Mouse (Mus musculus) midbrain, postnatal 0 days (tissue): ENCODE data around the gene Cdc26. TPM values are rescaled to one million over a fixed set of nuclear protein-coding genes. Genes with fewer than 3 reads are reported as not detected.

ENCODE experiments used
- ATAC-seq: fragments of 200-750 bp; cut with Nextera tagmentation; 2 replicates; pipeline ENCODE4 v1.8.0; 2017; ENCODE audit warnings: moderate number of reproducible peaks, mild to moderate bottlenecking, moderate TSS enrichment, moderate library complexity; ENCODE audit not compliant: low FRiP score
- DNase-seq: peaks from one replicate; pipeline ENCODE4 v3.0.0-alpha.2; 2015; ENCODE audit warnings: low spot score
- H3K27ac ChIP-seq: fragments of 300-500 bp; sonication (generic); 2 replicates; pipeline ENCODE4 v1.5.1; 2014; ENCODE audit warnings: low read depth, mild to moderate bottlenecking, low read length, mixed read lengths
- H3K27me3 ChIP-seq: fragments of 300-500 bp; sonication (generic); 2 replicates; pipeline ENCODE4 v1.6.1; 2014; ENCODE audit warnings: low read length, control low read depth, mixed read lengths; ENCODE audit not compliant: insufficient read depth
- H3K36me3 ChIP-seq: fragments of 300-500 bp; sonication (generic); 2 replicates; pipeline ENCODE4 v1.6.1; 2014; ENCODE audit warnings: low read length, control low read depth, mixed read lengths; ENCODE audit not compliant: insufficient read depth
- H3K4me1 ChIP-seq: fragments of 300-500 bp; sonication (generic); 2 replicates; pipeline ENCODE4 v1.6.1; 2014; ENCODE audit warnings: mild to moderate bottlenecking, control low read depth, antibody characterized with exemption, low read length, mixed read lengths; ENCODE audit not compliant: insufficient read depth
- H3K4me2 ChIP-seq: fragments of 300-500 bp; sonication (generic); 2 replicates; pipeline ENCODE4 v1.6.1; 2014; ENCODE audit warnings: low read depth, mild to moderate bottlenecking, low read length, mixed read lengths; ENCODE audit not compliant: poor library complexity, severe bottlenecking
- H3K4me3 ChIP-seq: fragments of 300-500 bp; sonication (generic); 2 replicates; pipeline ENCODE4 v1.5.1; 2014; ENCODE audit warnings: low read depth, mild to moderate bottlenecking, low read length, moderate library complexity
- H3K9ac ChIP-seq: fragments of 300-500 bp; sonication (generic); replicated peaks from 2 replicates; pipeline ENCODE4 v1.6.1; 2014; ENCODE audit warnings: mild to moderate bottlenecking, low read length, moderate library complexity, mixed read lengths; ENCODE audit not compliant: poor library complexity, severe bottlenecking
- H3K9me3 ChIP-seq: fragments of 300-500 bp; sonication (generic); 2 replicates; pipeline ENCODE4 v1.6.1; 2016; ENCODE audit warnings: low read length, control low read depth
- CTCF ChIP-seq: IDR thresholded peaks from 2 replicates; pipeline ENCODE4 v1.5.1; 2016; ENCODE audit warnings: antibody characterized with exemption, mild to moderate bottlenecking
- WGBS: fragments of 180-500 bp; shearing (Covaris S2); extraction: QIAGEN DNeasy Blood & Tissue Kit; methylation state at CpG from one replicate; pipeline ENCODE4 v1.1.7; 2014; 5-methylcytosine and 5-hydroxymethylcytosine counted together
- polyA plus RNA-seq: library from polyadenylated mRNA; unstranded; fragments of >200 nt; fragmentation: Nextera tagmentation; extraction: Ambion mirVana; gene quantifications from 2 replicates; pipeline ENCODE4 v1.2.1, GENCODE M21; 2015
- total RNA-seq: library from RNA; depleted of rRNA; stranded (reverse); fragments of >200 nt; gene quantifications from 2 replicates; pipeline ENCODE4 v1.2.3, GENCODE M21; 2014

Cdc26 gene
- total and polyA plus RNA-seq, 2 experiments from 2014 or later: 41.2 to 73.4 TPM

DNA sequence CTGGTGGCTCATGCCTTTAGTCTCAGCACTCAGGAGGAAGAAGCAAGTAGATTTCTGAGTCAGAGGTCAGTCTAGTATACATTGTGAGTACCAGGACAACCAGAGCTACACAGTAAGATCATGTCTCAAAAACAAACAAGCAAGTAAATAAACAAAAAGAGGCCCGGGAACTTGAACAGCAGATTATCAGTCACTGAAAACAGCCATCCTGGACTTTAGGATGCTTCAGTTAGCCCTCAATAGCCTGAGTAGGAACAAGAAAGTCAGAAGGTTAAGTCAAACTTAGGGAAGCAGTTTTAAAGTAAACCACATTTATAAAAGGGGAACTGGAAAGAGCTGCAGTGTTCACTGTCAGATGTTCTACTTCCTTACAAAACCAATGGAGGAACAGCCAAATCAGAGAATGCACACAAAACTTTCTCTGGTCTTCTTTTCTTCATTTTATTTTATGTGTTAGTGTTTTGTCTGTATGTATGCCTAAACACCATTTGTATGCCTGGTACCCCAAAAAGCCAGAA, 50.8 kb downstream of the Cdc26 start:
- Histone ChIP-seq H3K4me2 (no peak overlapping the region), H3K36me3 (no peaks in the 10 kb centered on the region; the same call in 1 of the 2 replicates), H3K4me1 (peaks cover 7% of the 10 kb centered on the region; the same call in 1 of the 2 replicates), H3K27me3 (no peaks in the 10 kb centered on the region), H3K9me3 (no peaks in the 10 kb centered on the region), H3K9ac (no peak overlapping the region), H3K27ac (no peak overlapping the region), H3K4me3 (no peak overlapping the region)
- DNase-seq: no peak
- WGBS: 82% methylated on average over 1 of the region's 1 CpGs
- TF ChIP-seq CTCF: no peak
- ATAC-seq: no peak

DNA sequence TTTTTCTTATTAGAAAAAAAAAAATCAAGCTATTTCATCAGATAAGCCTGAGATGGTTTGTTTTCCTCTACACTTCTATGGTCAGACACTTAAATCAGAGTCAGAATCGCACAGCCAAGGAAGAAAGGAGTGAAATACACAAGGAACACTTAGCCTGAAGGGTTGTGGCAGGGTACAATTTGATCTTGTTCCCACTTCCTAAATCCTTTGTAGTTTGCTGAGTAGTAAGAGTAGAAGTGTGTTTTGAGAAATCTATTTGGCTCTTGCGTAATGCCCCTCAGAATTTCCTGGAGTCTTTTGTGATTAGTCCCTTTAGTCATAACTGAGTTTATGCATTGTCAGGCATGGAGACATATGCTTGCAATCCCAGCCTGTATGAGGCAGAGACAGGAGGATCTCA, 59.1 kb downstream of the Cdc26 start:
- H3K4me1 ChIP-seq: no peaks in the 10 kb centered on the region
- no peak for ATAC-seq
- H3K9ac ChIP-seq: no peak overlapping the region
- no peak overlapping the region for H3K4me3 ChIP-seq
- no peak for TF ChIP-seq CTCF
- H3K4me2 ChIP-seq: no peak overlapping the region
- H3K9me3 ChIP-seq: no peaks in the 10 kb centered on the region
- DNase-seq: no peak
- peaks cover 13% of the 10 kb centered on the region; the same call in 1 of the 2 replicates for H3K36me3 ChIP-seq
- 92% methylated on average over 2 of the region's 2 CpGs for WGBS
- H3K27ac ChIP-seq: no peak overlapping the region
- no peaks in the 10 kb centered on the region for H3K27me3 ChIP-seq

- 88% methylated on average over 2 of the region's 2 CpGs for WGBS
- no peaks in the 10 kb centered on the region for H3K4me1 ChIP-seq
- H3K9me3 ChIP-seq: no peaks in the 10 kb centered on the region
- no peak overlapping the region for H3K4me3 ChIP-seq
- no peaks in the 10 kb centered on the region for H3K27me3 ChIP-seq
- TF ChIP-seq CTCF: no peak
- H3K4me2 ChIP-seq: no peak overlapping the region
- peaks cover 13% of the 10 kb centered on the region; the same call in 1 of the 2 replicates for H3K36me3 ChIP-seq
- no peak overlapping the region for H3K9ac ChIP-seq
- DNase-seq: no peak
- ATAC-seq: no peak
- no peak overlapping the region for H3K27ac ChIP-seq
Observed at GRCm38 (mm10) chr4:62348329-62348705, 60.1 kb downstream of the Cdc26 start.

GRCm38 (mm10) chr4:62347605-62348328, 60.7 kb downstream of the Cdc26 start:
- Histone ChIP-seq H3K9ac (no peak overlapping the region), H3K4me1 (no peaks in the 10 kb centered on the region), H3K4me2 (no peak overlapping the region), H3K4me3 (no peak overlapping the region), H3K27ac (no peak overlapping the region), H3K27me3 (no peaks in the 10 kb centered on the region), H3K36me3 (peaks cover 15% of the 10 kb centered on the region), H3K9me3 (no peaks in the 10 kb centered on the region)
- WGBS: 80% methylated on average over 9 of the region's 9 CpGs
- DNase-seq (no peak), ATAC-seq (no peak)
- TF ChIP-seq CTCF: no peak

DNA sequence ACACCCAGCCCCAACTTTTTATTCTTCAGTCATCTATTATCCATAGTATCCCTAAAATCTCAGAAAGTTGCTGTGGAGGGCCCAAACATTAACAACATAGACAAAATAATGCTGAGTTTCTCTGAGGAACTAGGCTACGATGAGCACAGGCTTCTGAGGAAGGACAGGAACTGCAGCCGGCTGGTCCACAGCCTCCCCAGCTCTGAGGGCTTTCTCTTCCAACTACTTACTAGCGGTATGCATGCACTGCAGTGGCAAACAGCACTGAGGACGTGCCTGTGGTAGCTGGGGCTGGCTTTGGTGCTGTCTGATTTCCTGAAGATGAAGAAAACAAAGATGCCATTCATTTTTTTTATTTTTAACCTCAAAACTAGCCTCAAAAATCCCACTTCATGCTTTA, 62.6 kb downstream of the Cdc26 start:
- 82% methylated on average over 4 of the region's 4 CpGs for WGBS

DNA sequence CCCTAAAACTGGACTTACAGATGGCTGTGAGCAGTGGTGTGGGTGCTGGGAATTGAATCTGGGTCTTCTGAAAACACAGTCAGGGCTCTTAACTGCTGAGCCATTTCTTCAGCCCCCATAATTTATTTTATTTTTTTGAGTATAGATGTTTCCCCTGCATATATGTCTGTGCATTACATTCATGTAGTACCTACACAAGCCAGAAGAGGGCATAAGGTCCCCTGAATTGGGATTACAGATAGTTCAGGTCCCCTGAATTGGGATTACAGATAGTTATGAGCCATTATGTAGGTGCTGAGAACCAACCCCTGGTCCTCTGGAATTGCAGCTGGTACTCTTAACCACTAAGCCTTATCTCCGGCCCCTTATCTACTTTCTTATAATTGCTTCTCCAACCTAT, 64.4 kb downstream of the Cdc26 start:
- H3K4me3 ChIP-seq: no peak overlapping the region
- H3K4me2 ChIP-seq: no peak overlapping the region
- H3K4me1 ChIP-seq: no peaks in the 10 kb centered on the region
- no peaks in the 10 kb centered on the region for H3K27me3 ChIP-seq
- ATAC-seq: no peak
- peaks cover 22% of the 10 kb centered on the region for H3K36me3 ChIP-seq
- no peak for DNase-seq
- no peaks in the 10 kb centered on the region for H3K9me3 ChIP-seq
- no peak overlapping the region for H3K9ac ChIP-seq
- WGBS: 95% methylated on average over 1 of the region's 1 CpGs
- TF ChIP-seq CTCF: peak; percentile 37
- no peak overlapping the region for H3K27ac ChIP-seq

More for the DNA sequence above, 62.6 kb downstream of the Cdc26 start:
- no peak for DNase-seq
- H3K4me1 ChIP-seq: no peaks in the 10 kb centered on the region
- no peak overlapping the region for H3K4me3 ChIP-seq
- H3K9ac ChIP-seq: no peak overlapping the region
- ATAC-seq: no peak
- H3K36me3 ChIP-seq: peaks cover 17% of the 10 kb centered on the region
- H3K9me3 ChIP-seq: no peaks in the 10 kb centered on the region
- no peak overlapping the region for H3K27ac ChIP-seq
- no peak overlapping the region for H3K4me2 ChIP-seq
- TF ChIP-seq CTCF: no peak
- H3K27me3 ChIP-seq: no peaks in the 10 kb centered on the region
